Mouse (Mus musculus): ENCODE measurements at regions not wholly inside any gene's neighbourhood (a gene's known extent, or its start where the extent isn't known, plus 50 kb on each side); places are given as distances from the start of the nearest gene placed in this dataset.

DNA sequence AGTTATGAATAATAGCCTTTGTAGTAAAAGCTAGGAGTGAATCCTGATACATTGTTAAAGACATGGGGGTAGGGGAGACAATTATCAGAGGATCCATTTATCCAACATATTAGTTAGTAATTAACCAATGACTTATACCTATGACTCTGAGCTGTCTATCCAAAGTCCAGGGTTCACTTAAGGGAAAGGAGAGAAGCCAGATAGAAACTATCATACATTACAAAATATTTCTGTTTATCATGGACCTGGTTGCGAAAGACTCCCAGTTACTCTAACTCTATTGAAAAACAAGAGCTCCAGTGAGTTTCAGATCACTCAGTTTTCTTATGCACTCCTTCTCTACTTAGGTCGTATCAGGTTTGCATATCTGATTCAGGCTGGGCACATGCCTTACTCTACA lies 749.3 kb downstream of the H2al1n start:
- Histone ChIP-seq H3K4me3 (no peak overlapping the region), H3K27ac (no peak overlapping the region)
- DNase-seq (ENCODE audit: low spot score in 2 of 2): no peak
- no peak for TF ChIP-seq CTCF (conservative IDR thresholded peaks at IDR 0.05)

DNA sequence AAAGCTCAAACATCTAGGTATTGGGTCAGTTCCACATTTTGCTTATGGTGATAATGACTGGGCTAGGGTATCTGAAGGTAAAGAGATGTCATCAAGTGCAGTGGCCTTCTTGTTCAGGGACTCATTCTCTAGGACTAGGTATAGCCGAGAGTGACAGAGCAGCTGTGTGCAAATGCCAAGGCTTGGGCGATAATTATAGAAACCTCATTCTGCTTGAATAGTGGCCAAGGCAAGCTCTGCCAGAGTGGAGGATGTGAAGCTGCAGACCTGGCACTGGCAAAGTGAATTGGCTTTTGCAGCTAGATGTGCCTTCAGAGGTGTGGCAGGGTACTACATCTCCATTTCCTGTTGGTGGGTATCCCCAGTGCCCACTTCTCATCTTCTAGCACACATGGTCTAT lies 796.1 kb downstream of the H2al1n start:
- DNase-seq (ENCODE audit: low spot score in 2 of 2): peak; percentile 8 to 13
- TF ChIP-seq CTCF (conservative IDR thresholded peaks at IDR 0.05): no peak; the same call in 1 of the 2 replicates
- H3K27ac ChIP-seq: no peak overlapping the region
- no peak overlapping the region for H3K4me3 ChIP-seq

All from layer of hippocampus, adult 2 months (tissue).